Mouse (Mus musculus): ENCODE measurements around the gene Prkx. TPM values are rescaled to one million over a fixed set of nuclear protein-coding genes. Genes with fewer than 3 reads are reported as not detected.

The Prkx gene
- polyA plus RNA-seq, 1 experiment: 17.1 TPM

GRCm38 (mm10) chrX:77786354-77786753, 9.7 kb downstream of the Prkx start:
- Histone ChIP-seq H3K4me3 (ENCODE audit: control insufficient read depth, insufficient read depth, low read length) (no peak overlapping the region), H3K36me3 (ENCODE audit: control insufficient read depth, insufficient read depth, low read length) (peaks cover 6% of the 10 kb centered on the region; the same call in 1 of the 2 replicates), H3K4me1 (replicated peaks; ENCODE audit: control insufficient read depth, insufficient read depth, low read length) (no peaks in the 10 kb centered on the region), H3K27me3 (ENCODE audit: control insufficient read depth, insufficient read depth, low read length) (no peaks in the 10 kb centered on the region), H3K27ac (ENCODE audit: control insufficient read depth, insufficient read depth, low read length) (no peak overlapping the region)
- DNase-seq: no peak
- TF ChIP-seq POLR2A (IDR thresholded peaks at IDR 0.05; ENCODE audit: control insufficient read depth, extremely low read depth, insufficient read depth, low read length, poor library complexity) (no peak), CTCF (IDR thresholded peaks at IDR 0.05; ENCODE audit: borderline replicate concordance, control insufficient read depth, extremely low read depth, insufficient read depth, low read length, poor library complexity) (no peak)

- H3K4me3 ChIP-seq (ENCODE audit: control insufficient read depth, insufficient read depth, low read length): no peak overlapping the region
- no peak overlapping the region for H3K27ac ChIP-seq (ENCODE audit: control insufficient read depth, insufficient read depth, low read length)
- H3K4me1 ChIP-seq (replicated peaks; ENCODE audit: control insufficient read depth, insufficient read depth, low read length): no peaks in the 10 kb centered on the region
- H3K36me3 ChIP-seq (ENCODE audit: control insufficient read depth, insufficient read depth, low read length): no peaks in the 10 kb centered on the region
- DNase-seq: peak; percentile 22
- no peak for TF ChIP-seq CTCF (IDR thresholded peaks at IDR 0.05; ENCODE audit: borderline replicate concordance, control insufficient read depth, extremely low read depth, insufficient read depth, low read length, poor library complexity)
- no peak for TF ChIP-seq POLR2A (IDR thresholded peaks at IDR 0.05; ENCODE audit: control insufficient read depth, extremely low read depth, insufficient read depth, low read length, poor library complexity)
- H3K27me3 ChIP-seq (ENCODE audit: control insufficient read depth, insufficient read depth, low read length): no peaks in the 10 kb centered on the region
Measured at GRCm38 (mm10) chrX:77777822-77778221, 18.3 kb downstream of the Prkx start.

GRCm38 (mm10) chrX:77765153-77765552, 30.9 kb downstream of the Prkx start:
- no peak for DNase-seq
- TF ChIP-seq CTCF (IDR thresholded peaks at IDR 0.05; ENCODE audit: borderline replicate concordance, control insufficient read depth, extremely low read depth, insufficient read depth, low read length, poor library complexity) (no peak), POLR2A (IDR thresholded peaks at IDR 0.05; ENCODE audit: control insufficient read depth, extremely low read depth, insufficient read depth, low read length, poor library complexity) (no peak)
- no peaks in the 10 kb centered on the region for H3K4me1 ChIP-seq (replicated peaks; ENCODE audit: control insufficient read depth, insufficient read depth, low read length)
- WGBS: 97% methylated on average over 3 of the region's 3 CpGs
- H3K4me3 ChIP-seq (ENCODE audit: control insufficient read depth, insufficient read depth, low read length): no peak overlapping the region
- H3K27ac ChIP-seq (ENCODE audit: control insufficient read depth, insufficient read depth, low read length): no peak overlapping the region
- H3K36me3 ChIP-seq (ENCODE audit: control insufficient read depth, insufficient read depth, low read length): peaks cover 9% of the 10 kb centered on the region; the same call in 1 of the 2 replicates
- H3K27me3 ChIP-seq (ENCODE audit: control insufficient read depth, insufficient read depth, low read length): no peaks in the 10 kb centered on the region

GRCm38 (mm10) chrX:77744260-77744659, 51.8 kb downstream of the Prkx start:
- Histone ChIP-seq H3K36me3 (ENCODE audit: control insufficient read depth, insufficient read depth, low read length) (no peaks in the 10 kb centered on the region), H3K27ac (ENCODE audit: control insufficient read depth, insufficient read depth, low read length) (no peak overlapping the region), H3K27me3 (ENCODE audit: control insufficient read depth, insufficient read depth, low read length) (no peaks in the 10 kb centered on the region), H3K4me3 (ENCODE audit: control insufficient read depth, insufficient read depth, low read length) (no peak overlapping the region), H3K4me1 (replicated peaks; ENCODE audit: control insufficient read depth, insufficient read depth, low read length) (no peaks in the 10 kb centered on the region)
- 36% methylated on average over 2 of the region's 2 CpGs for WGBS
- TF ChIP-seq POLR2A (IDR thresholded peaks at IDR 0.05; ENCODE audit: control insufficient read depth, extremely low read depth, insufficient read depth, low read length, poor library complexity): no peak
- TF ChIP-seq CTCF (IDR thresholded peaks at IDR 0.05; ENCODE audit: borderline replicate concordance, control insufficient read depth, extremely low read depth, insufficient read depth, low read length, poor library complexity): no peak
- DNase-seq: peak; percentile 1

DNA sequence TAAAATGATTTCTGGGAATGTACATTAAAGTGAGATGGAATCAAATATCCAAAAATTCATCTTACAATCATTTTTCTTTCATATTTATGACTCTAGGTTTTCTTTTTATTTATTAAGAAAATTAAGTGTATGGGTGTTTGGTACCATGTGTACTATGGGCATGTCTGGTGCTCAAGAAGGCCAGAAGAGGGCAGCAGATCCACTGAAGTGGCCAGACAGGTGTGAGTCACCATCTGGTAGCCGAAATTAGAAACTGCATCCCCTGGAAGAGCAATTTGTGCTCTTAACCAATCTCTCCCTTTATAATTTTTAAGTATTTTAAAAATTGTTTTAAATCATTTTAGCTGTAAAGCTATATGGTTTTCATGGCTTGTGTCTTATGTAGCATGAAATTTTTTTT, 54.7 kb downstream of the Prkx start:
- peak; percentile 5 for DNase-seq
- H3K4me3 ChIP-seq (ENCODE audit: control insufficient read depth, insufficient read depth, low read length): no peak overlapping the region
- H3K4me1 ChIP-seq (replicated peaks; ENCODE audit: control insufficient read depth, insufficient read depth, low read length): no peaks in the 10 kb centered on the region
- H3K27ac ChIP-seq (ENCODE audit: control insufficient read depth, insufficient read depth, low read length): no peak overlapping the region
- H3K27me3 ChIP-seq (ENCODE audit: control insufficient read depth, insufficient read depth, low read length): no peaks in the 10 kb centered on the region
- H3K36me3 ChIP-seq (ENCODE audit: control insufficient read depth, insufficient read depth, low read length): no peaks in the 10 kb centered on the region
- TF ChIP-seq POLR2A (IDR thresholded peaks at IDR 0.05; ENCODE audit: control insufficient read depth, extremely low read depth, insufficient read depth, low read length, poor library complexity) (no peak), CTCF (IDR thresholded peaks at IDR 0.05; ENCODE audit: borderline replicate concordance, control insufficient read depth, extremely low read depth, insufficient read depth, low read length, poor library complexity) (no peak)
- 0% methylated on average over 1 of the region's 1 CpGs for WGBS

- Histone ChIP-seq H3K4me1 (replicated peaks; ENCODE audit: control insufficient read depth, insufficient read depth, low read length) (no peaks in the 10 kb centered on the region), H3K27ac (ENCODE audit: control insufficient read depth, insufficient read depth, low read length) (no peak overlapping the region), H3K36me3 (ENCODE audit: control insufficient read depth, insufficient read depth, low read length) (no peaks in the 10 kb centered on the region), H3K4me3 (ENCODE audit: control insufficient read depth, insufficient read depth, low read length) (no peak overlapping the region), H3K27me3 (ENCODE audit: control insufficient read depth, insufficient read depth, low read length) (no peaks in the 10 kb centered on the region)
- 87% methylated on average over 9 of the region's 9 CpGs for WGBS
- no peak for DNase-seq
- no peak for TF ChIP-seq CTCF (IDR thresholded peaks at IDR 0.05; ENCODE audit: borderline replicate concordance, control insufficient read depth, extremely low read depth, insufficient read depth, low read length, poor library complexity)
- no peak for TF ChIP-seq POLR2A (IDR thresholded peaks at IDR 0.05; ENCODE audit: control insufficient read depth, extremely low read depth, insufficient read depth, low read length, poor library complexity)
Measured at GRCm38 (mm10) chrX:77733930-77734536, 62.0 kb downstream of the Prkx start.

DNA sequence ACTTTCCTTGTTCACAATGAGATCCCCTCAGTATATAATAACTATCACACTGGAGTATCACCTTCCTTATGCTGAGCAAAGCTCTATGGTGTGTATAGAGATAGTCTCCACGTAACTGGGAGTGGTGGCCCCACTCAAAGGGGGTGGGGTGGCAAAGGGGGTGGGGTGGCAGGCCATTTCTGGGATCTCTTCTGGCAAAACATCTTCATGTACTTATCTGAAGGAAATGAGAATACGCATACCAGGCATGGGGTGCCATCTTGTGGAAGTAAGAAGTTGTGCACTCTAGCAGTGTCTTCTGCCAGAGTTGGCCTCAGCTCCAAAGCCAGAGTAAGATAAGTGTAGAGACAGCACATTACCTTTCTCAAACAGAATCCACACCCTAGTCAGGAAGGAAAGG, 75.8 kb downstream of the Prkx start:
- WGBS: 11% methylated on average over 2 of the region's 2 CpGs
- no peaks in the 10 kb centered on the region for H3K4me1 ChIP-seq (replicated peaks; ENCODE audit: control insufficient read depth, insufficient read depth, low read length)
- no peaks in the 10 kb centered on the region for H3K27me3 ChIP-seq (ENCODE audit: control insufficient read depth, insufficient read depth, low read length)
- no peak for TF ChIP-seq CTCF (IDR thresholded peaks at IDR 0.05; ENCODE audit: borderline replicate concordance, control insufficient read depth, extremely low read depth, insufficient read depth, low read length, poor library complexity)
- TF ChIP-seq POLR2A (IDR thresholded peaks at IDR 0.05; ENCODE audit: control insufficient read depth, extremely low read depth, insufficient read depth, low read length, poor library complexity): no peak
- no peak overlapping the region for H3K27ac ChIP-seq (ENCODE audit: control insufficient read depth, insufficient read depth, low read length)
- H3K4me3 ChIP-seq (ENCODE audit: control insufficient read depth, insufficient read depth, low read length): no peak overlapping the region
- H3K36me3 ChIP-seq (ENCODE audit: control insufficient read depth, insufficient read depth, low read length): no peaks in the 10 kb centered on the region
- peak; percentile 2 for DNase-seq

Other genes with a start within 250 kb of the Prkx start
- not detected in 2 replicates for gene Pbsn, start 57.3 kb upstream of the Prkx start, polyA plus RNA-seq (2012; rRNA removed)
- gene Gm14744, start 68.5 kb upstream of the Prkx start, polyA plus RNA-seq (2012; rRNA removed): not detected in 2 replicates
- gene 5430402E10Rik, start 128.8 kb upstream of the Prkx start, polyA plus RNA-seq (2012; rRNA removed): not detected in 2 replicates